Mouse (Mus musculus): Measurements from ENCODE around the gene Ryr2.

- no peak for TF ChIP-seq CTCF (IDR thresholded peaks at IDR 0.05; ENCODE audit: low read depth)
- TF ChIP-seq EP300 (IDR thresholded peaks at IDR 0.05; ENCODE audit: low read depth), result no peak
These were observed 716 bp downstream of the Ryr2 start for GRCm38 (mm10) chr13:12105830-12106628.

All from liver, embryonic 14.5 days (tissue).